Mouse (Mus musculus) urinary bladder, postnatal 25 days (tissue): ENCODE results near the gene Clec16a.

Source experiments
- DNase-seq: peaks from one replicate; pipeline ENCODE4 v3.0.0; 2022; ENCODE audit warnings: low spot score

Clec16a gene

DNA sequence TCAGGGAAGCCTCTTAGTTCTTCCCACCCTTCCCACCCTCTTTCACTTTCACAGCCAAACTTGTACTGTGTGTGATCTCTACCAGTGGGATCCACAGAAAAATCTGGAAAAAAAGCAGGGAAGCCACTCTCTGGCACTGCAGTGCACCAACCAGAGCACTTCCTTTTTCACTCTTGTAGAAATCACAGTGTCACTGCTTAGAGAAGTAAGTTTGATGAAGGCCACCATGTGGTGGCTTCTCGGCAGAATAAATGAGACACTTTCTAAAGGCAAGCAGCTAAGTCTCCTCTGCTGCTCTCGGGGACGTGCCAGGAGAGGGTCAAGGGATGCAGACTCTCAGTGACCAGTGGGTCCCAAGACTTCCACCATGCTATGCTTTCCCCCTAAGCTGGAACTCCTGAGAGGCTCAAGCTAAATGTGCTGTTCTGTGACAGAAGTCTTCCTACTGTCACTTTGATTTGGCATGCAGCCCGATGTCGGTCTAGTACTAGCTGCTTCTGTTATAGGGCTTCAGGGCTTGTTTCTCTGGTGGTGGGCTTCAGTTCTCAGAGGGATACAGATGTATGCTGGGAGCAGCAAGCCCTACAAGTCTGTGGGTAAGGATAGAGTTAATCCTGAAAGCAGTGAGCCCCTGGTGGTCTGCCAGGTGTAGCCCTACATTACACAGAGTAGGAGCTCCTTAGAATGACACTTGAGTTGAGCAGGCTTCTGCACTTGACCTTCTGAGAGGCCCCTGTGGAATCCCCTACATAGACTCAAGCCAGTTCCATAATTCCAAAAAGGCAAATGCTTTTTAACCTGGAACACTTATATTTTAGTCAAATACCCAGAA is 178.9 kb downstream of the Clec16a start:
- no peak for DNase-seq

DNA sequence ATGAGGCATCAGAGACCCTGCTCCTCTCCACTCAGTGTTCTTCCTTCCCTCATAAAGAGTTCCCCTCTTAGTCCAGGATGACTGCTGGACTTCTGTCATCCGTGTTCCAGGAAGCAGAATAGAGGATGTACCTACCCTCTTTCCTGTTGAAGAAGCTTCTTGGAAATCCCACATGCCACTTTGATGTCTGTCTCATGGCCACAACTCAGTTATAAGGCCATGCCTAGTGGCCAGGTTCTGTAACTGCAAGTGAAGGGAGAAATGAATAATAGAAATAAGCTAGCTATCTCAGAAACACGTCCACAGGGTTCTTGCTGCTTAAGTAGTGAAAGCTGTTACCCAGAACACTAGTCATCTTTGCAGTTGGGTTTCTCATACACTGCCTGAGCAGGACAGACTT is 180.0 kb downstream of the Clec16a start:
- DNase-seq: no peak

DNA sequence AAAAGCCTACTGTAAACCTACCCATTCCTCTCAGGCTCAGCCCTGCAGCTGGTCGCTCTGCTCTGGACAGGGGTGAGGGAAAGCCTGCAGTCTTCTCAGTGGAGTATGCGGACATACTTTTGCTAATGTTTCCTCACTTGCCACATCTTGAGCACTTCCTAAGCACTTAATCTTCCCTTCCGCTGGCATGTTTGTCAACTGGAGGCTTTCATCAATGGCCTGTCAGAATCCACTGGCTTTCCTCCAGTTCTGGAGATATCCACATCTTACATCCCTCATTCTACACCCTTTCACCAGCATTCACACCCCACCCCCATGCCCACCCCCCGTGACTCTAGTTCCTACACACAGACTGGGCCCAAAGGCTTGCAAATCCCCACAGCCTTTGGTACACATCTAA is 182.5 kb downstream of the Clec16a start:
- no peak for DNase-seq

DNA sequence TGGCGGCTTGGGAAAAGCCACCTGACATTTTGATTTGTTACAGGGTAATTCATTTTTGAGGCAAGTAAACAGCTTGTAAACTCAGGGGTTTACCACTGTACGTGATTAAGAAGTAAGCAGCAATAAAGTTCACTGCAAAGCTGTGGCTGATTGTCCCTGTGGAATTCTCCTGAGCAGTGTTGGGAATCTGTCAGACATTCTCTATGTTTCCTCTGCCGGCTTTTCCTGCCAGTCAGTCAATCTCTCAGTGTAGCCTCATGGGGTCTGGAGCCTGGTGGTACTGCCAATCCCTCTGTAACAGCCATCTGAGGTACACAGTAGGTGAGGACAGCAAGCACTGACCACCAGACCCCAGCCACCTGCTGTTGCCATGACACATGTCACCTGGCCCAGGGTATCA is 183.7 kb downstream of the Clec16a start:
- no peak for DNase-seq

DNA sequence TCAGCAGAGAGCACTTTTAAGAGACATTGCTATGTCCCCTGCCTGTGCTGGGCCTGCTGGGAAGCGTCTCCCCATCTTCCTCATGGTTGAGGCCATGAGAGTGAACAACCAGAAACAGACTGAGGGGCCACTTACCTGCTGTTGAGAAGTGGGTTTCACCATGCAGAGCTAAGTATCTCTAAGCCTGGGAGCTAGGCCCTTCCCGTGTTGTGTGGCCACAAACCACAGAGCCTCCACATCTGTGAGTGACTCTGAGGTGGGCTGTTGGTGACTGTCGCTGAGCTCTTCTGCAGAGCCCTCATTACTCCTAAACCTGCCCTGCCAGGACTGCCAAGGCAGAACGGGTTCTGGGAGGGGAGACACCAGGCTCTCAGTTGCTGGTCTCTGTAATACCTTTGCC is 185.8 kb downstream of the Clec16a start:
- no peak for DNase-seq

DNA sequence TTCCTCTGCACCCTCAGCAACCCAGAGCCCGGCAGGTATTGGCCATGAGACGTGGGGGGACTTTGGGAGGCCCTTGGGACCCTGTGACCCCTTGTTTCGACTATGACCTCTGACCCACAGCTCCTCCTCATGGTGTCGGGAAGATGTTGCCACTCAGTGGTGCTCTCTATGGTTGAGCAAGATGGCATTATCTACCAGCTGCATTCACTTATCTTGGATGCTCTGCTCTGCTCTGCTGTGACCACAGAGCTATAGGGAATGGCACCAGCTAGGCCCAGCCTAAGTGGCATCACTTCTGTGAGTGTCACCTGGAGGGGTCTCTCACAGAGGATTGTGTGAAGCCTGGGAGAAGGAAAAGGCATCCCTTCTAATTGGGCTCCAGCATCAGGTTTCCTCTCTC is 186.6 kb downstream of the Clec16a start:
- no peak for DNase-seq

DNA sequence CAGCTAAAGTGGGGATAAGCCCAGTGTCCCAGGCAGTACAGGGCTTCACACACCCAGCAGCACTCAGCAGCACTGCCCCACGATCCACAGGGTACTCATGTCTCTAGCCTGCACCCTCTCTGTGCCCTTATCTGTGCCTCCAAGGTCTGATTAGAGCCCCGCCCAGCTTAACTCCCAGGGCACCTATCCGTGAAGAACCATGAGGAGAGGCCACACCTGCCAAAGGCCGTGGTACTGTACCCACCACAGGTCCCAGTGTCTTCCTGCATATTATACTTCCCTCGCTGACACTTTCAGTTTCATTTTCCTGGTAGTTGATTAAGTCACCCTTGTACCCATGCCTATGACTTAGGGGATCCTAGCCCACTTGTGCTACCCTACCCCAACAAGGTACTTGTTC is 187.3 kb downstream of the Clec16a start:
- no peak for DNase-seq

DNA sequence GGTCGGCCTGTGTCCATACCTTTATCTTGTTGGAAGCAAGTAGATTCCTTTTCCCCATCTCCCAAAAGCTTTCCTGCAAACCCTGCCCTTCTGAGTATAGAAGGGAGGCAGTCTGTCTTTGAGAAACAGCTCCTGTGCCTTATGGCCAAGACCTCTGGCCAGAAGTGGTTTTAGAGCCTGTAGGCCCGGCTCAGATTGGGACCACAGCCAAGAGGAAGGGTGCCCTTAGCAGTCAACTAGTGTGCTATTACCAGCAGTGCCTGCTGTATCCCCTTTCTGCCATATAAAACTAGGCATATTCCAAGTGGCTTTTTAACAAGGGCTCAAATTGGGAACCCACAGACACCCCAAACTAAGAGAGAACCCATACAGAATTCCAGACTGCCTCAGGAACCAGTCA is 190.6 kb downstream of the Clec16a start:
- DNase-seq: no peak

DNA sequence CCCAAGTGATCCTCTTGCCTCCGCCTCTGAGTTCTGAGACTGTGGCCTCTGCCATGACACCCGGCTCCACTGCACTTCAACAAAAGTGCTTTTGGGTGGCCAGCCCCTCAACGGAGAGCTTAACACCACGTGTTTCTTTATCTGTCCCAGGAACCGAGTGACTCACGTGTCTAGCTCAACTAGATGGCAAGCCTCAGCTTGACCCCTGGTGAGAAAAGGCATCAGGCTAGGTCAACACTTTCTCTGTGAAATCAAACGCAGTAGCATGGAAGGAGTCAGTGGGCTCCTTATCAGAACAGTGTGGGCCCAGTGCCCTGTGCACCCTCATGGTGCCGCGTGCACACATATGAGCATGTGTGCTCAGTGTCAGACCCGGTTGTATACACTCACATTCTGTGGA is 191.2 kb downstream of the Clec16a start:
- no peak for DNase-seq

DNA sequence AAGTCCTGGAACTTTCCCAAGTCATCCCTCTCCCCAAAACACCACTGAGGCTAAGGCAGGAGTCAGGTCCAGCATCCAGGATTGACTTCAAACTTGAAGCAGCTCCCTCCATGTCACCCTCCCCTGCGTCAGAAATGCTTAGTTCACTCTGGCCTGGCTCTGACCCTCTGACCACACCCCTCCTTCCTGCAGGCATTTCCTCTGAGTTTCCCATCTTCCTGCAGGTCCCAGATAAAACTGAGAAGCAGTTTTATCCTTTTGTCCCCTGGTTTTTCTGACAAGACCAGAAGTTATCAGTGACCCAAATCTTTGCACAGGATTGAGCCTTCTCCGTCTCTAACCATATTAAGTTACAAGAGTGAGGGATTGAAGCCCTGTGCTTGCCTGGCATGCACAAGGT is 192.4 kb downstream of the Clec16a start:
- no peak for DNase-seq

DNA sequence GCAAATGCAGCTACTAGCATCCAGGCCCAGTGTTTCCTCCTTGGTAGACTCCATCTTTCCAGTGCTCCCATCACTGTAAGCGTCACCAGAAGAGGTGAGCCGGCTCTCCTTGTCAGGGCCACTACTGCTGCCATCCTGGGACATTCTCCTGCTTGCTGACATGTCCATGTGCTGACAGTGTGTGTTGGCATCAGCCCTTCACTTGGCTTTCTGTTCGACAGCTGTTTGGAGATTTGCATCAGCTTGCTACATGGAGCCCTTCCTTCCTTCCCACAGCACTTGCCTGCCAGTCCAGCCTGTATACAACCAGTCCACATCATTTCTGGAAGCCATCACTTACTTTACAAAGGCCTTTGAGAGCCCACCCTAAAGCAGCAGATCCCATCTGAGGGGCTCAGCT is 193.7 kb downstream of the Clec16a start:
- no peak for DNase-seq

DNA sequence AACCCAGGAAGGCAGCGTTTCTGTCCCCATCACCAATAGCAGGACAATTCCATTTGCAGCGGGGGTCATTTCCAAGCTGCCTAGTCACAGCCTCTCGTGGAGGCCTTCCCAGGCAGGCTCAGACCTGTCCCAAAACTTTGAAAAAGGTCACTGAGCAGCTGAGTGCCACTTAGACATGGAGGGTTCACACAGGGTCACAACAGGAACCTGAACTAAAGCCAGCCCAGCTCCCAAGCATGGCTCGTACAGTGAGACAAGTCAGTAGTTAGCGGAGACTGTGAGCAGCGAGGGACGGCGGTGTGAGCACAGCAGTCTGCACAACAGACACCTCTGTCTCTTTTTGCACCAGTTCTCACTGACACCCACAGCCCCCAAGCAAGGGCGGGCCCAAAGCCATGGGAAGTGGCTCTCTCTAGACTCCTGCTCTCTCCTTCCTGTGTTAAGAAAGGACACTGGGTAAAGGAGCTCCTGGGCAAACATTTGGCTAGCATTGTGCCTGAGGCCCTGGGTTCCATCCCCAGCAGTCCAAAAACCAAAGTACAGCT is 194.8 kb downstream of the Clec16a start:
- DNase-seq: no peak

DNA sequence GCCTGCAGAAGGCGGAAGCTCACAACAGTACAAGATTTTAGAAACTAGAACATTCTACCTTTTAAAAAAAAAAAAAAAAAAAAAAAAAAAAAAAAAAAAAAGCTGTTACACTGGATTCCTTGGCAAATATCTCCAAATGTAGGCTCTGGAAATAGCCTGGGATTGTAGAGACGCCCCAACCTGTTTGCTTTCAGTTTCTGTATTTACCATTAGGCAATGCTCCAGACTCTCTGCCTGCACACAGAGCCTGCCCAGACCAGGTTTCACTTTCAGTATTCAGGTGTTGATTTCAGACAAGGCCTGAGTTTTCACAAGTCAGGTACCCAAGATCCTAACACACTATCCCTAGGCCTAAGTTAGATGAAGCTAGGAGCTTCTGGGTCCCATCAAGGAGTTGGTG is 195.9 kb downstream of the Clec16a start:
- no peak for DNase-seq

DNA sequence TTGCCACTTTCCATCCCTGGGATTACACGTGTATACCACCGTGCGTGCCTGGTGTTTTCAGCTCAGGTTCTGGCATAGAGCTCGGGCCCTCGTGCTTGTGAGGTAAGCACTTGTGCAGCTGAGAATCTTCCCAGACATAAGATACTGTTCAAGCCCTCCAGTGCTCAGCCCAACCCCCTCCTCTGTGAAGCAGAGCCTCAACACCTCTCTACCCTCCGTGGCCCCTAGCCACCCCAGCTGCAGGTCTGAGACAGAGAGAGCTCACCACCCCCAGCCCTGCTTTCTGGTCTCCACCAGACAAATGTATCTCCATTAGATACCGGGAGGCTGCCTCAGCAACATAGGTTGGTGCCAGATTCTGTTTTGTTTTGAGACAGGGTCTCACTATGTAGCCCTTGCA is 204.1 kb downstream of the Clec16a start:
- DNase-seq: no peak

DNA sequence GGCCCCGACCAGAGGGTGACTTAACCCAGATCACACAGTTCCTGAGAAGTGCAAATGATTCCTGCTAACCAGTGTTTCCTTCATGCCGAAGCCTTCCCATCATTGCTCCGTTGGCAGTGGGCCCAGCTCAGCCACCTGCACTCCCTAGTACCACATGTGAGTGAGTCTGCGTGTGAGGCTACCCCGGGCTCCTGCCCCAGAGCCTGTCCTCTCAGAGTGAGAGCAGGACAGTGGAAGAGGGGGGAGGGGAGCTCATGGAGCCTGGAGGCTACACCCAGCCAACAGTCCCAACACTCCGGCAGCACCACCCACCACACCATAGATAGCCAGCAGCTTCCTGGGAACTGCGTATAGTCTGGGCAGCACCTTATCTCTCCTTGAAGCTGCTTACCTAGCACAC is 204.7 kb downstream of the Clec16a start:
- DNase-seq: no peak

DNA sequence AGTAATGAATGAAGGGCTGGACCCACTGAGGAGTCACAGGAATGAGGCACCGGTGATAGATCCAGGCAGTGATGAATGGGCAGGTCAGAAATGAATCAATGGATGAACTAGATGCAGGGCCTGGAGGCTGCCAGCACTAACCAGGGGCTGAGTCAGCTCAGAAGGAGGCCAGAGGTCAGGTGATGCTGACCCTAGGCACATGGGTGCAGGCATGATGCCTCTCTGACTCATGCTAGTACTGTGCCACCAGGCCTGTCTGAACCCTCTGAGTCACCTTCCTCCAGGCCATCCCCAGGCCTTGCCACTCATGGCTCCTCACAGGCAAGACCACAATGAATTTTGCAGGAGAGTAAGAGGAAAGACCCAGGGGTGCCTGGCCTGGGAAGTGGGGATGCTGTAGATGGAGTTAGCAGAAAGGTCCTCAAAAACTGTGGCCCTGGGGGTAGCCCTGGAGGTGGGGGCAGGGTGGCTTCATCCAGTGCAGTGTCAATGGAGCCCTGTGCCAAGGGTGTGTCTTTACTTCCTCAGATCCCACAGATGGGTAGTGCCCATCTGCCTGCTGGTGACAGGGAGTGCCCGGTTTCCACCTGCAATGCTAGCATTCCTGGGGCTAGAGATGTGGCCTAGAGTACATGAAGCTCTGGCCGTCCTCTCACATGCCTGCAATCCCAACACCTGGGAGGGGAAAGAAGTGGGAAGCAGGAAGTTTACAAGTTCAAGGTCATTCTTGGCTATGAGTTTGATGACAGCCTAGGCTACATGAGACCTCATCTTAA is 209.6 kb downstream of the Clec16a start:
- DNase-seq: no peak

DNA sequence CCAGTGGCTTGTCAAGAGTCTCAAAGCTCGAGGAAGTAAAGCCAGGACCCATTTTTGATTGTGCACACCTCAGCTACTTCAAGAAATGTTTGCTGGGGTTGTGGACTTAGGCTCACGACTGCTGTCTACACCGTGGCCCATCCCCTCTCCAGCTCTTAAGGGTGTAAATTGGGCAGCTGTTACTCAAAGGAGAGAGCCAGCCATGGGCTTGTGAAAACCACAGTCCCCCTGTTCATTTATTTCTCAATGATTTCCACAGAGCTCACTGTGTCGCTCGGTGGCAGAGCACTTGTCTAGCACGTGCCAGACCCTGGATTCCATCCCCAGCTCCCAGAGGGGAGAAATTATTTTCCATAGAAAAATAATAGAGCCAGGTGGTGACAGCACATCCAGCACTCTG is 211.0 kb downstream of the Clec16a start:
- DNase-seq: no peak

DNA sequence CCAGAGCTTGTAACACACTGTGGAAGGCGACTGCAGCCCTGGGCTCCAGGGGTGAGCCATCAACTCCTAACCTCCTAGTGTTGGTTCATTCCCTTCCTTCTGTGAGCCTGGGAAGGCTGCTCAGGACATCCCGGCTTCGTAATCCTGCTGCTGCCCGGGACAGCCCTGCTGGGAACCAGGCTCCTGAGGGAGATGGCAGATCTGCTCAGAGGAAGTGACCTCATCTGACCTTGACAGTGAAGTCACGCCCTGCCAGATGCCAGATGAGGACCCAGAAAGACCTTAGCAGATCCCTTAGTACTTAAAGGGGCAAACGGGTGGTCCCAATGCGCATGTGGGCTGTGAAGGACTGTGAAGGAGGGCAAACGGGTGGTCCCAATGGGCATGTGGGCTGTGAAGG is 216.0 kb downstream of the Clec16a start:
- DNase-seq: no peak

DNA sequence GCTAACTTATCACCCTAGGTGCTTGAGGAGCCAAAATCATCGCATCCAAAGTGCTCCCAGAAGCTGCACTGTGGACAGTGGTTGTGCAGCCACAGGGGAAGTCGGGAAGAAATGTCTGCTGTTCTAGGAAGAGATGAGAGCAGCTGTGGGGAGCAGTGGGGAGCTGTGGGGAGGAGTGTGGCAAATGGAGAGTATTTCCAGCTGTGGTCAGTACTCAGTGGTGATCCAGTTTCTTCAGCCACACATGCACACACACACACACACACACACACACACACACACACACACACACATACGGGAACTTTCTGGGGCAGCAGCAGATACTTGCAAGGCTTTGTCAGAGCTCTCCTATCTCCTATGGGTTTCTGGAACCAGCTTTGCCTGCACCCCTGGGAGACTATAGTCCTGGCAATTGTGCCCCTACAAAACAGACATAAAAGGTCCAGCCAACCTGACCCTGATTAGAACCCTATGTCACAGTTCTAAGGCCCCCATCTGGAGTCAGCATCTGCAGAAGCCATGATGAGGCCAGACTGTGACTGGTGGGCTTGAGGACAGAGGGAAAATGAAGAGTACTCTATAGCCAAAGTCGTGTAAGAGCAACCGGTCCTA is 217.5 kb downstream of the Clec16a start:
- DNase-seq: no peak

DNA sequence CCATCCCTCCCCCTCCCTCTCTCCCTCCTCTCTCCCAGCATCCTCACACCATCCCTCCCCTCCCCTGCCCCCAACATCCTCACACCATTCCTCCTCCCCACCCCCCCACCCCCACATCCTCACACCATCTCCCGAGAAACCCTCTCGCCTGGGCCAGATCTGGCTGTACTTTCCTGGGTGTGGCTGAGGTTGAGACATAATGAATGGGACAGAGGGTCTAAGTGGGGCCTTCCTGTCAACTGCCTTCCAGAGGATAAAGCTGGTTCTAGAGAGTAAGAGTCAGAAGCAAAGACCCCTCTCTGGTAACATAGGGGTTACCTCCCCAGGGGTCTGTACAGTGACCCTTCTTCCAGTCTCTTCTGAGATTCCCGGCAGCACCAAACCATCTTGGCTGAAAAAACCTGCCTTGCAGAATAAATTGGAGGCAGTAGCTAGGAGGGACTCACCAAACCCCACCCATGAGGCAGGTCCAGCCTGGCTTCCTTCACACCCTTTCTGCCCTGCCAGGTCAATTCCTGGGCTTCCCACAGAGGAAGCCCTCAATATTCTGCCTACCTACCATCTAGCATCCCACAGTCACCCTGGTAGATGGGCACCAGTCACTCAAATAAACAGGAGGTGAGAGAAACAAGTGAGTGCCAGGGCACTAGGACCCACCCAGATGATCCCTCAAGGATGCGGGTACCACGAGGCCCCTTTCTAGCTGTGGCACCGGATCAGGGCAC is 218.6 kb downstream of the Clec16a start:
- DNase-seq: no peak

DNA sequence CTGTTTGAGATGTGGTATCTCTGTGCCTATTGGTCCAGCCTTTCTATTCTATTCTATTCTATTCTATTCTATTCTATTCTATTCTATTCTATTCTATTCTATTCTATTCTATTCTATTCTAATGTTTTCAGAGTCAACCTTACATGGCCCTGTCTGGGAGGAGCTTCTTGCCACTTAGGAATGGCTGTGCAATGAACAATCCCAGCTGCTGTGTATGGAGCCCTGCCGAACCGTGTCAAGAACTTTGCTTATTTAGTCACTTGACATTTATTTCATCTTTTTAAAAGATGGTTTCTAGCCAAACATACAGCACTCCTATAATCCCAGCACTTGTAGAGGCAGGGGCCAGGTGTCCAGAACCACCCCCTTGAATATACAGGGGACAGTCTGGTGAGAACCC is 219.2 kb downstream of the Clec16a start:
- DNase-seq: no peak

DNA sequence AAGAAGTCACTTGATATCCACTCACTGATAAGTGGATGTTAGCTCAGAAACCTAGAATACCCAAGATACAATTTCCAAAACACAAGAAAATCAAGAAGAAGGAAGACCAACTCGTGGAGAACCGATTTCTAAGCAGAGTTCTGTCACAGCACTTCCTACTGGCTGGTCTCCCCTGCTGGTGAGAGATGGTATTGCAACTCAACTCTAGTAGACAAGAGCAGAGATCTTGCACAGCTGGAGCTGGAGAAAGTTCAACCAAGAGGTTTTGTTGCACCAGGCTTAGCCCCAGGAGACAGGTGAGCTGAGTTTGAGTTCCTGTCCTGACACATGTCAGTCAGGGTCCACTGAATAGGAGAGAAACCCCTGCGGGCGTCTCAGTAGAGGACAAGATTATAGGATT is 222.0 kb downstream of the Clec16a start:
- DNase-seq: peak; percentile 75
